Mouse (Mus musculus) thymus, adult 2 months (tissue): Measurements from ENCODE around the gene Hook2. TPM values are rescaled to one million over a fixed set of nuclear protein-coding genes. Genes with fewer than 3 reads are reported as not detected.

Experiments used
- DNase-seq: peaks from one replicate; pipeline ENCODE4 v3.0.0; 2021
- H3K27ac ChIP-seq: fragments of 200-500 bp; 2 replicates; pipeline ENCODE4 v1.5.1; 2012; ENCODE audit warnings: low read length, control low read depth; ENCODE audit not compliant: control insufficient read depth, insufficient read depth
- H3K27me3 ChIP-seq: fragments of 200-500 bp; 2 replicates; pipeline ENCODE4 v1.6.1; 2012; ENCODE audit warnings: mild to moderate bottlenecking, low read length, moderate library complexity, mixed read lengths; ENCODE audit not compliant: control insufficient read depth, insufficient read depth
- H3K36me3 ChIP-seq: fragments of 200-500 bp; 2 replicates; pipeline ENCODE4 v1.6.1; 2012; ENCODE audit warnings: mild to moderate bottlenecking, low read length, moderate library complexity; ENCODE audit not compliant: control insufficient read depth, insufficient read depth
- H3K4me1 ChIP-seq: fragments of 200-500 bp; replicated peaks from 2 replicates; pipeline ENCODE4 v1.6.1; 2012; ENCODE audit warnings: low read length; ENCODE audit not compliant: control insufficient read depth, insufficient read depth
- H3K4me3 ChIP-seq: fragments of 200-500 bp; 2 replicates; pipeline ENCODE4 v1.5.1; 2012; ENCODE audit warnings: mild to moderate bottlenecking, low read length, control low read depth, moderate library complexity; ENCODE audit not compliant: control insufficient read depth, insufficient read depth
- CTCF ChIP-seq: fragments of 200-500 bp; IDR thresholded peaks from 2 replicates; pipeline ENCODE4 v1.5.1; 2012; ENCODE audit warnings: mild to moderate bottlenecking, control low read depth, low read length, moderate library complexity, borderline replicate concordance; ENCODE audit not compliant: control insufficient read depth, poor library complexity, insufficient read depth; ENCODE audit errors: extremely low read depth
- POLR2A ChIP-seq: fragments of 200-500 bp; IDR thresholded peaks from 2 replicates; pipeline ENCODE4 v1.6.1; 2012; ENCODE audit warnings: mild to moderate bottlenecking, low read length, control low read depth, moderate library complexity; ENCODE audit not compliant: control insufficient read depth, poor library complexity, insufficient read depth; ENCODE audit errors: extremely low read depth
- WGBS: fragments of 180-500 bp; shearing (Covaris S2); methylation state at CpG from one replicate; pipeline ENCODE4 v1.1.7; 2018; 5-methylcytosine and 5-hydroxymethylcytosine counted together
- polyA plus RNA-seq: library from polyadenylated mRNA; depleted of rRNA; stranded (reverse); fragments of >200 nt; gene quantifications from 2 replicates; pipeline ENCODE4 v1.2.3, GENCODE M21; 2012

Hook2 gene
- polyA plus RNA-seq, 1 experiment = 7.4 TPM

- DNase-seq = peak; percentile 77
- TF ChIP-seq POLR2A (0 out of 2 replicates have a peak, but pooled peaks have one; percentile 24), CTCF (no peak)
- WGBS = 2% methylated on average over 30 of the region's 30 CpGs
- H3K27ac ChIP-seq = no peak within 1 kb of the TSS; the same call in none of the 2 replicates
- peaks cover 23% of the 10 kb centered on the region for H3K4me1 ChIP-seq
- no peaks in the 10 kb centered on the region for H3K27me3 ChIP-seq
- peak within 1 kb of the TSS; percentile 91 for H3K4me3 ChIP-seq
- H3K36me3 ChIP-seq = peaks cover 10% of the 10 kb centered on the region; the same call in 1 of the 2 replicates
These were observed 34.9 kb downstream of the Hook2 start, which contains the start of gene Asna1 for GRCm38 (mm10) chr8:85025098-85025932. Asna1 (minus strand) TSS chr8:85025281.

DNA sequence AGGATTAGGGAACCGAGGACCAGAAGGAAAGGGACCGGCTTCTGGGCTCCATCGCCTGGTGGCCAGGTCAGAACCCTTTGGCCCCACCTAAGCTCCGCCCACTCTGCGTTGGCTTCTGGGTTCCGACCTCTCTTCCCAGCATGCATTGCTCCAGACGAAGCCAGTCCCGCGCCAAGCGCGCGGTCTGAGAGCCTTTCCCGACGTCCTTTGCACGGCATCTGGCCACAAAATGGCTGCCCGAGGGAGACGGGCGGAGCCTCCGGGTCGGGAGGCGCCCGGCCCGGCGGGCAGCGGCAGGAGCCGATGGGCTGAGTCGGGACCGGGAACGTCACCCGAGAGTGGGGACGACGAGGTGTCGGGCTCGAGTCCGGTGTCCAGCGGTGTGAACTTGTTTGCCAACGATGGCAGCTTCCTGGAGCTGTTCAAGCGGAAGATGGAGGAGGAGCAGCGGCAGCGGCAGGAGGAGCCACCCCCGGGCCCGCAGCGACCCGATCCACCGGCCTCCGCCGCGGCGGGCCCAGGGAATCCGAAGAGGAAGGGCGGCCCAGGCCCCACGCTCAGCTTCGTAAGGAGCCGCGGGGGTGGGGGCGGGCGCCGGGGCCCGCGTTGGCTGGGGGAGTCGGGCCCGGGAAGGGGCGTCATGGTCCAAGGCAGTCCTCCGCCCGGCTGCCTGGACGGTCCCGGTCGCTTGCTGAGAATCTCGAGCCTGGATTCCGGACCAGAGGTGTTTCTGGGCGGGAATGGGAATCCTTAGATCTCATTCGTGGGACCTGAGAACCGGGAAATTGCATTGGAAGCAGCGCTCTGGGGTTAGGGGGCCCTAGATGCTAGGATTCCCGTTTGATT lies 36.5 kb downstream of the Hook2 start, which contains the start of gene Trir:
Gene Trir (plus strand): TSS at position 154 of the 846 bp plus-strand sequence.
- peaks cover 23% of the 10 kb centered on the region for H3K4me1 ChIP-seq
- peak within 1 kb of the TSS; percentile 82 for H3K4me3 ChIP-seq
- H3K27me3 ChIP-seq = no peaks in the 10 kb centered on the region
- DNase-seq = peak; percentile 95
- peak within 1 kb of the TSS; percentile 54; the same call in 1 of the 2 replicates for H3K27ac ChIP-seq
- under 1% methylated on average over 74 of the region's 75 CpGs for WGBS
- H3K36me3 ChIP-seq = peaks cover 23% of the 10 kb centered on the region
- TF ChIP-seq CTCF = 0 out of 2 replicates have a peak, but pooled peaks have one; percentile 52
- peak; percentile 98 for TF ChIP-seq POLR2A

DNA sequence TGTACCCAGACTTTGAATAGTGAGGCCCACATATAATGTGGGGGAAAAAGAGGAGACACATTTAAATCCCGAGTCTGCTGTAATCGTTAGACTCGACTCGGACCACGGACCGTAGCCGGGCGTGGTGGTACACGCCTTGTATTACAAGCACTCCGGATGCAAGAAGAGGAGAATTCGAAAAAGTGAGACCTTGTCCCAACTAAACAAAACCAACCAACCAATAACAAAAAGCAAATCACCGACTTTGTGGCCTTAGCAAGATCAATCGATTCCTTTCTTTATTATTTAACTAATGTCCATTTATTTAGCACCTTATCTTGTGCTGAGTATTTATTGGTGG lies 37.1 kb downstream of the Hook2 start:
- WGBS = under 1% methylated on average over 13 of the region's 13 CpGs
- peaks cover 29% of the 10 kb centered on the region for H3K36me3 ChIP-seq
- DNase-seq = no peak

DNA sequence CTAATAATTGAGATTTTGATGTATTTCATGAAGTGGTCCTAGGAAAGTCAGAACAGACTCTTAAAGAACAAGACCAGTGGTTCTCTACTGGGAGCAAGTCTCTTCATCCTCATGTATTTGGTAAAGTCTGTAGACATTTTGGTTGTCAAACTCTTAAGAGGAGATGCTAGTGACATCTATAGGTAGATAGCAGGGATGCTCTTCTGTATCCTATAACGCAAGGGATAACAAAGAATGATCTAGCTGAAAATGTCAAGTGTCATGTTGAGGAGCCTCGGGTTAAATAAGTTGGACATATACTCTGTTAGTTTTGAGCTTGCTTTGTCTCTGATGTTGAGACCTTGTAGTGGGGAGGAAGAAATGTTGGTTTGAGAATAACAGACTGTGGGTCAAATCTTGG lies 37.5 kb downstream of the Hook2 start:
- peaks cover 23% of the 10 kb centered on the region for H3K4me1 ChIP-seq
- 7% methylated on average over 2 of the region's 2 CpGs for WGBS
- no peak for TF ChIP-seq CTCF
- TF ChIP-seq POLR2A = no peak

More for the DNA sequence above, 37.1 kb downstream of the Hook2 start:
- no peaks in the 10 kb centered on the region for H3K27me3 ChIP-seq
- TF ChIP-seq POLR2A (no peak), CTCF (no peak)
- H3K4me3 ChIP-seq = peak overlapping the region; percentile 82
- H3K27ac ChIP-seq = no peak overlapping the region
- peaks cover 23% of the 10 kb centered on the region for H3K4me1 ChIP-seq

DNA sequence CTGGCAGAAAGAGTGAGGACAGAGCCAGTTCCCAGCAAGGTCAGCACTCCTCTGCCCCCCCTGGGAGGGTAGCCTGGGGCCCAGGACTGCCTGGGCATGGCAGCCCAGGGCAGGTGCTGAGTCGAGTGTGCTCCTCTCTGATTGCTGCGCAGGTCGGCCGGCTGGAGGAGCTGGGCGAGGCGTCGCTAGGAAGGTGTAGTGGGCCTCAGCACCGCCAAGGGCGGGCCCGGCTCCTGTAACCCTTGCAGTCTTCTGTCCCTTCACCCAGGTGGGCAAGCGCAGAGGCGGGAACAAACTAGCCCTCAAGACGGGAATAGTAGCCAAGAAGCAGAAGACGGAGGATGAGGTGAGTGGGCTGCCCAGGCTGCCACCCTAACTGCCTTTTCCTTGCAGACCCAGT lies 38.9 kb downstream of the Hook2 start:
- H3K27me3 ChIP-seq = no peaks in the 10 kb centered on the region
- WGBS = 94% methylated on average over 14 of the region's 14 CpGs
- H3K27ac ChIP-seq = no peak overlapping the region
- no peak for TF ChIP-seq POLR2A
- DNase-seq = no peak
- peaks cover 29% of the 10 kb centered on the region for H3K36me3 ChIP-seq
- peaks cover 21% of the 10 kb centered on the region for H3K4me1 ChIP-seq
- H3K4me3 ChIP-seq = no peak overlapping the region

More for the DNA sequence above, 37.5 kb downstream of the Hook2 start:
- no peak for DNase-seq
- Histone ChIP-seq H3K36me3 (peaks cover 29% of the 10 kb centered on the region), H3K27me3 (no peaks in the 10 kb centered on the region), H3K27ac (no peak overlapping the region), H3K4me3 (no peak overlapping the region)

GRCm38 (mm10) chr8:85032622-85033311 lies 42.4 kb downstream of the Hook2 start:
- WGBS = 93% methylated on average over 4 of the region's 4 CpGs
- peaks cover 29% of the 10 kb centered on the region for H3K36me3 ChIP-seq
- H3K27me3 ChIP-seq = no peaks in the 10 kb centered on the region
- peaks cover 14% of the 10 kb centered on the region for H3K4me1 ChIP-seq
- TF ChIP-seq CTCF (no peak), POLR2A (no peak)
- no peak overlapping the region for H3K4me3 ChIP-seq
- no peak for DNase-seq
- no peak overlapping the region for H3K27ac ChIP-seq
